Mouse (Mus musculus): ENCODE measurements at regions not wholly inside any gene's neighbourhood (a gene's known extent, or its start where the extent isn't known, plus 50 kb on each side); places are given as distances from the start of the nearest gene placed in this dataset.

- no peak for TF ChIP-seq POLR2A (IDR thresholded peaks at IDR 0.05; ENCODE audit: borderline replicate concordance, extremely low read depth, insufficient read depth, insufficient read length, poor library complexity, severe bottlenecking)
- TF ChIP-seq CTCF (IDR thresholded peaks at IDR 0.05; ENCODE audit: borderline replicate concordance, extremely low read depth, insufficient read depth, insufficient read length) = no peak
Measured at GRCm38 (mm10) chr13:46023187-46023586, 58.4 kb upstream of the Atxn1 start.
